Mouse (Mus musculus): ENCODE data around the gene Jmjd6. TPM values are rescaled to one million over a fixed set of nuclear protein-coding genes. Genes with fewer than 3 reads are reported as not detected.

Jmjd6 gene
- polyA plus RNA-seq (2012; rRNA removed): 10.7 and 14.8 TPM in 2 replicates
- 22.4 and 24.7 TPM in 2 replicates for polyA plus RNA-seq (2014; fragmentation: Nextera tagmentation; extraction: Ambion mirVana)

DNA sequence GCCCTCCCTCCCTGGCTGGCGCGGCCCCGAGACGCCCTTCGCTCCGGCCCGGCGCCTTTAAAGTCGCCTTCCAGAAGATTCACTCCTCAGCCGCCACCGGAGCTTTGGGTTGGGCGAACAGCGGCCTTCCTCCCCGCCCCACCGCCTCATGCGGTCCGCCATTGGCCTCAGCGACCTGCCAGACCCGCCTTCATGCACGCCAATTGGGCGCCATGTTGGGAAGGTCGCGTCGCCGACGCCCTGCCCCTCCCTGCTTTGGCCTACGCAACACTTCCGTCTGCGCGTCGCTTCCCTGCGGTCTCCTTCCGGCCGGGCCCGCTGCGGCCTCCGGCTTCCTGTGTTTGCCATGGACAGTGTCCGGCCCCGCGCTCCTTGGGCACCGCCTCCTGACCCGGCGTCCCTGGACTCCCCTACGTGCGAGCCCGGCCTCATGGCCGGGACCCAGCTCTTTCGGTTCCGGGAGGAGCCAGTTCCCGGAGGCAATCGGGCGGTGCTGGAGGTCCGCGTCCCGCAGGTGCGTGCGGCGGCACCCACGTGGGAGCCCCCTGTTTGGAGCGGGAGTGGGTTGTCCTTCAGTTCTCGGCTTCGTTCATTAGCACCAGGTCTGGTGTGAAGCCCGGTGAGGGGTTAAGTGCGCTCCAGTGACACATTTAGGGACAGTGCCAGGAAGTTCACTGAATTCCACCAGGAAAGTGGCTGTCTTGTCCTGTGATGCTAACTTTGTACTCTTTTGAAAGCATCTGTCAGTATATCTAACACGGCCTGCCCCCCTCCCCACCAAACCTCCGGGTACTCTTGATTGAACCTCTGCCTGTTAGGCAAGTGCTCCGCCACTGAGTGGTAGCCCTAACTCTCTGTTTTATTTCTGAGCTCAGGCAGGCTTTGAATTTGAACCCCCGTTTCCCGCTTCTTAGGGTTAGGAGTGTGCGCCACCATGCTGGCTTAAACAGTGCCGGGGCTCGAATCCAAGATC lies at the start of gene Jmjd6, which contains the start of gene Mettl23:
TSS of gene Jmjd6 (minus strand) at position 189 of the 973 bp plus-strand sequence.
TSS of gene Mettl23 (plus strand) at position 18 of the 973 bp plus-strand sequence.
- peak; percentile 95 for ATAC-seq (ENCODE audit: insufficient read depth)
- peak; percentile 94 to 95 (median 95) for DNase-seq (ENCODE audit: low read depth in 3 of 3, low spot score in 3 of 3)
- H3K9me3 ChIP-seq (ENCODE audit: control insufficient read depth, low read length): no peaks in the 10 kb centered on the region
- H3K27ac ChIP-seq: peak within 1 kb of the TSS; percentile 90
- H3K9ac ChIP-seq (replicated peaks): peak within 1 kb of the TSS; percentile 84
- WGBS (ENCODE audit: insufficient replicate concordance): under 1% methylated on average over 72 of the region's 72 CpGs
- peak within 1 kb of the TSS; percentile 93 to 96 for H3K4me3 ChIP-seq (ENCODE audit: insufficient read depth in 1 of 2, low read depth in 2 of 2, low read length in 2 of 2)
- peaks cover 46% of the 10 kb centered on the region for H3K36me3 ChIP-seq (replicated peaks; ENCODE audit: control insufficient read depth, insufficient read depth, low read depth)
- H3K4me2 ChIP-seq (ENCODE audit: low read depth): peak within 1 kb of the TSS; percentile 99
- peaks cover 7 to 15% of the 10 kb centered on the region in 2 experiments for H3K4me1 ChIP-seq (replicated peaks; ENCODE audit: control insufficient read depth in 2 of 2, insufficient read depth in 2 of 2, low read length in 1 of 2)
- no peaks in the 10 kb centered on the region for H3K27me3 ChIP-seq (ENCODE audit: control insufficient read depth, insufficient read depth, low read length)
- TF ChIP-seq EP300 (IDR thresholded peaks at IDR 0.05; ENCODE audit: low read depth): no peak
- peak; percentile 19; the same call in 1 of the 2 replicates for TF ChIP-seq CTCF (IDR thresholded peaks at IDR 0.05; ENCODE audit: low read depth)

DNA sequence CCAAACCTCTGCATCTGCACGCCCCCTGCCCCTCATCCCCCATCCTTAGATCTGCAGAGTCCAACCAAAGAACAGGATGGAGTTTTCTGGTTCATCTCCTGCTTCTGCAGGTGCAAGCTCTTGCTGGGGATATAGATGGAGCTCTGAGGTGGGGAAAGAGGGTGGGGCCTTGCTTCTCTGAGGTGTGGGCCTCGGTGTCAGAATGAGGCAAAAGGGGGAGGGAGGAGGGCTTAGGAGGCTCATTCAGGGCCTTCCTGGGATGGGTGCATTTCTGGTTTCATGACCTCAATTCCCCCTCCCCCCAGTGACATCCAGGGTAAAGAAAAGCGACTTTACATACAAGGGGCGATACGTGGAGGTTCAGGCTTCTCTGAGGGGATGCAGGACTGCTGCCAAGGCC lies 43.9 kb upstream of the Jmjd6 start:
- H3K9ac ChIP-seq (replicated peaks): no peak overlapping the region
- no peaks in the 10 kb centered on the region for H3K4me1 ChIP-seq (replicated peaks; ENCODE audit: control insufficient read depth in 2 of 2, insufficient read depth in 2 of 2, low read length in 1 of 2)
- TF ChIP-seq CTCF (IDR thresholded peaks at IDR 0.05; ENCODE audit: low read depth): no peak
- no peak for TF ChIP-seq EP300 (IDR thresholded peaks at IDR 0.05; ENCODE audit: low read depth)
- no peak overlapping the region for H3K4me2 ChIP-seq (ENCODE audit: low read depth)
- DNase-seq (ENCODE audit: low read depth in 3 of 3, low spot score in 3 of 3) (no peak), ATAC-seq (ENCODE audit: insufficient read depth) (no peak)
- H3K27me3 ChIP-seq (ENCODE audit: control insufficient read depth, insufficient read depth, low read length): no peaks in the 10 kb centered on the region; the same call in 1 of the 2 replicates
- H3K9me3 ChIP-seq (ENCODE audit: control insufficient read depth, low read length): no peaks in the 10 kb centered on the region
- H3K36me3 ChIP-seq (replicated peaks; ENCODE audit: control insufficient read depth, insufficient read depth, low read depth): no peaks in the 10 kb centered on the region
- no peak overlapping the region for H3K27ac ChIP-seq
- H3K4me3 ChIP-seq (ENCODE audit: insufficient read depth in 1 of 2, low read depth in 2 of 2, low read length in 2 of 2): no peak overlapping the region
- WGBS (ENCODE audit: insufficient replicate concordance): 47% methylated on average over 5 of the region's 5 CpGs

GRCm38 (mm10) chr11:116885275-116886151 lies 42.3 kb upstream of the Jmjd6 start:
- no peak for ATAC-seq (ENCODE audit: insufficient read depth)
- no peak overlapping the region for H3K4me3 ChIP-seq (ENCODE audit: insufficient read depth in 1 of 2, low read depth in 2 of 2, low read length in 2 of 2)
- H3K27ac ChIP-seq: no peak overlapping the region
- TF ChIP-seq CTCF (IDR thresholded peaks at IDR 0.05; ENCODE audit: low read depth) (peak; percentile 90), EP300 (IDR thresholded peaks at IDR 0.05; ENCODE audit: low read depth) (no peak)
- 8% methylated on average over 27 of the region's 28 CpGs for WGBS (ENCODE audit: insufficient replicate concordance)
- H3K9me3 ChIP-seq (ENCODE audit: control insufficient read depth, low read length): no peaks in the 10 kb centered on the region
- no peaks in the 10 kb centered on the region for H3K36me3 ChIP-seq (replicated peaks; ENCODE audit: control insufficient read depth, insufficient read depth, low read depth)
- H3K4me1 ChIP-seq (replicated peaks; ENCODE audit: control insufficient read depth in 2 of 2, insufficient read depth in 2 of 2, low read length in 1 of 2): no peaks in the 10 kb centered on the region
- peak; percentile 33 to 37 (median 35) for DNase-seq (ENCODE audit: low read depth in 3 of 3, low spot score in 3 of 3)
- H3K27me3 ChIP-seq (ENCODE audit: control insufficient read depth, insufficient read depth, low read length): no peaks in the 10 kb centered on the region; the same call in 1 of the 2 replicates
- H3K4me2 ChIP-seq (ENCODE audit: low read depth): no peak overlapping the region; the same call in 1 of the 2 replicates
- no peak overlapping the region; the same call in 1 of the 2 replicates for H3K9ac ChIP-seq (replicated peaks)

DNA sequence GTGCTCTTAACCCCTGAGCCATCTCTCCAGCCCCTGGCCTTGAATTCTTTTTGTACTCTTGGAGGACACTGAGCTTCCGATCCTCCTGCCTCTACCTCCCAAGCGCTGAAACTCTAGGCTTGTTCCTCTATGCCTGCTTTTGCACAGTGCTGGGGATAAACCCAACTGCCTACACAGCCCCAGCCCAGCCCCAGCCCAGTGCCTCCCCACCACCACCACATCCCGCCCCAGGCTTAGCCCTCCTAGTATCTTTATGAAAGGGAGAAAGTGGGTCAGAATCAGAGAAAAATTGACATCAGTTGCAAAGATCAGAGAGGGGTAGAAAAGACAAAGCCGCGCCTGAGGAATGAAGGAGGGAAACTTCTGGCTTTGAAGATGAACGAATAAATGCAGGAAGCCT lies 40.8 kb upstream of the Jmjd6 start:
- H3K27ac ChIP-seq: no peak overlapping the region
- TF ChIP-seq EP300 (IDR thresholded peaks at IDR 0.05; ENCODE audit: low read depth) (no peak), CTCF (IDR thresholded peaks at IDR 0.05; ENCODE audit: low read depth) (no peak)
- no peaks in the 10 kb centered on the region; the same call in 1 of the 2 replicates for H3K27me3 ChIP-seq (ENCODE audit: control insufficient read depth, insufficient read depth, low read length)
- WGBS (ENCODE audit: insufficient replicate concordance): 67% methylated on average over 6 of the region's 6 CpGs
- ATAC-seq (ENCODE audit: insufficient read depth) (no peak), DNase-seq (ENCODE audit: low read depth in 3 of 3, low spot score in 3 of 3) (no peak)
- no peak overlapping the region for H3K4me2 ChIP-seq (ENCODE audit: low read depth)
- H3K4me3 ChIP-seq (ENCODE audit: insufficient read depth in 1 of 2, low read depth in 2 of 2, low read length in 2 of 2): no peak overlapping the region
- H3K9me3 ChIP-seq (ENCODE audit: control insufficient read depth, low read length): no peaks in the 10 kb centered on the region
- H3K36me3 ChIP-seq (replicated peaks; ENCODE audit: control insufficient read depth, insufficient read depth, low read depth): no peaks in the 10 kb centered on the region
- no peak overlapping the region for H3K9ac ChIP-seq (replicated peaks)
- no peaks in the 10 kb centered on the region for H3K4me1 ChIP-seq (replicated peaks; ENCODE audit: control insufficient read depth in 2 of 2, insufficient read depth in 2 of 2, low read length in 1 of 2)
